Mouse (Mus musculus): Measurements from ENCODE around the gene Gm364. TPM values are rescaled to one million over a fixed set of nuclear protein-coding genes. Genes with fewer than 3 reads are reported as not detected.

The Gm364 gene
- polyA plus RNA-seq, 1 experiment from 2014 or later = not detected

- WGBS = 16% methylated on average over 50 of the region's 50 CpGs
- H3K9me3 ChIP-seq (ENCODE audit: control insufficient read depth, low read depth, low read length) = no peaks in the 10 kb centered on the region
- peaks cover 7% of the 10 kb centered on the region for H3K36me3 ChIP-seq (ENCODE audit: control insufficient read depth, insufficient read depth, low read length)
- ATAC-seq (ENCODE audit: insufficient number of reproducible peaks, insufficient read depth, low FRiP score, low read depth) = peak; percentile 97
- peak within 1 kb of the TSS; percentile 50 for H3K4me3 ChIP-seq (ENCODE audit: low read depth, low read length)
- no peaks in the 10 kb centered on the region for H3K4me1 ChIP-seq (ENCODE audit: control insufficient read depth, insufficient read depth, low read length)
- no peaks in the 10 kb centered on the region for H3K27me3 ChIP-seq (ENCODE audit: control insufficient read depth, insufficient read depth, low read length)
- peak within 1 kb of the TSS; percentile 63 for H3K9ac ChIP-seq (replicated peaks; ENCODE audit: low read depth, low read length)
- peak within 1 kb of the TSS; percentile 40 for H3K4me2 ChIP-seq (replicated peaks; ENCODE audit: low read depth, low read length)
- H3K27ac ChIP-seq (ENCODE audit: low read length) = peak within 1 kb of the TSS; percentile 95
Observed at GRCm38 (mm10) chrX:57392367-57393246, 16.3 kb upstream of the Gm364 start, which contains the start of gene Rbmx. Gene Rbmx, minus strand, starts transcription at chrX:57393036.

GRCm38 (mm10) chrX:57393412-57393811 lies 15.5 kb upstream of the Gm364 start:
- no peaks in the 10 kb centered on the region for H3K9me3 ChIP-seq (ENCODE audit: control insufficient read depth, low read depth, low read length)
- H3K4me2 ChIP-seq (replicated peaks; ENCODE audit: low read depth, low read length) = peak overlapping the region; percentile 37
- no peak overlapping the region for H3K9ac ChIP-seq (replicated peaks; ENCODE audit: low read depth, low read length)
- H3K4me3 ChIP-seq (ENCODE audit: low read depth, low read length) = peak overlapping the region; percentile 50; the same call in 1 of the 2 replicates
- H3K27ac ChIP-seq (ENCODE audit: low read length) = no peak overlapping the region
- no peak for ATAC-seq (ENCODE audit: insufficient number of reproducible peaks, insufficient read depth, low FRiP score, low read depth)
- no peaks in the 10 kb centered on the region for H3K27me3 ChIP-seq (ENCODE audit: control insufficient read depth, insufficient read depth, low read length)
- WGBS = 33% methylated on average over 7 of the region's 7 CpGs
- H3K4me1 ChIP-seq (ENCODE audit: control insufficient read depth, insufficient read depth, low read length) = no peaks in the 10 kb centered on the region
- peaks cover 7% of the 10 kb centered on the region for H3K36me3 ChIP-seq (ENCODE audit: control insufficient read depth, insufficient read depth, low read length)

GRCm38 (mm10) chrX:57401388-57401787 lies 7.6 kb upstream of the Gm364 start:
- WGBS = 89% methylated on average over 1 of the region's 1 CpGs
- H3K4me2 ChIP-seq (replicated peaks; ENCODE audit: low read depth, low read length) = no peak overlapping the region
- H3K4me3 ChIP-seq (ENCODE audit: low read depth, low read length) = no peak overlapping the region
- no peaks in the 10 kb centered on the region for H3K9me3 ChIP-seq (ENCODE audit: control insufficient read depth, low read depth, low read length)
- H3K9ac ChIP-seq (replicated peaks; ENCODE audit: low read depth, low read length) = no peak overlapping the region
- no peaks in the 10 kb centered on the region for H3K4me1 ChIP-seq (ENCODE audit: control insufficient read depth, insufficient read depth, low read length)
- no peak for ATAC-seq (ENCODE audit: insufficient number of reproducible peaks, insufficient read depth, low FRiP score, low read depth)
- no peaks in the 10 kb centered on the region for H3K27me3 ChIP-seq (ENCODE audit: control insufficient read depth, insufficient read depth, low read length)
- H3K36me3 ChIP-seq (ENCODE audit: control insufficient read depth, insufficient read depth, low read length) = no peaks in the 10 kb centered on the region
- H3K27ac ChIP-seq (ENCODE audit: low read length) = no peak overlapping the region

- Histone ChIP-seq H3K36me3 (ENCODE audit: control insufficient read depth, insufficient read depth, low read length) (no peaks in the 10 kb centered on the region), H3K9me3 (ENCODE audit: control insufficient read depth, low read depth, low read length) (no peaks in the 10 kb centered on the region), H3K4me2 (replicated peaks; ENCODE audit: low read depth, low read length) (no peak overlapping the region), H3K4me1 (ENCODE audit: control insufficient read depth, insufficient read depth, low read length) (no peaks in the 10 kb centered on the region), H3K27me3 (ENCODE audit: control insufficient read depth, insufficient read depth, low read length) (no peaks in the 10 kb centered on the region), H3K27ac (ENCODE audit: low read length) (no peak overlapping the region), H3K9ac (replicated peaks; ENCODE audit: low read depth, low read length) (no peak overlapping the region), H3K4me3 (ENCODE audit: low read depth, low read length) (no peak overlapping the region)
- ATAC-seq (ENCODE audit: insufficient number of reproducible peaks, insufficient read depth, low FRiP score, low read depth) = no peak
Observed at GRCm38 (mm10) chrX:57403651-57404050, 5.3 kb upstream of the Gm364 start.

- no peak overlapping the region for H3K9ac ChIP-seq (replicated peaks; ENCODE audit: low read depth, low read length)
- H3K4me3 ChIP-seq (ENCODE audit: low read depth, low read length) = no peak overlapping the region
- no peaks in the 10 kb centered on the region for H3K36me3 ChIP-seq (ENCODE audit: control insufficient read depth, insufficient read depth, low read length)
- H3K4me2 ChIP-seq (replicated peaks; ENCODE audit: low read depth, low read length) = no peak overlapping the region
- no peaks in the 10 kb centered on the region for H3K4me1 ChIP-seq (ENCODE audit: control insufficient read depth, insufficient read depth, low read length)
- 8% methylated on average over 2 of the region's 2 CpGs for whole genome bisulfite sequencing
- H3K27me3 ChIP-seq (ENCODE audit: control insufficient read depth, insufficient read depth, low read length) = no peaks in the 10 kb centered on the region
- H3K9me3 ChIP-seq (ENCODE audit: control insufficient read depth, low read depth, low read length) = no peaks in the 10 kb centered on the region
- no peak overlapping the region for H3K27ac ChIP-seq (ENCODE audit: low read length)
- no peak for ATAC-seq (ENCODE audit: insufficient number of reproducible peaks, insufficient read depth, low FRiP score, low read depth)
Observed at GRCm38 (mm10) chrX:57431610-57432009, 22.7 kb downstream of the Gm364 start.

- WGBS = 83% methylated on average over 2 of the region's 2 CpGs
- no peaks in the 10 kb centered on the region for H3K4me1 ChIP-seq (ENCODE audit: control insufficient read depth, insufficient read depth, low read length)
- H3K27ac ChIP-seq (ENCODE audit: low read length) = no peak overlapping the region
- no peak overlapping the region for H3K4me3 ChIP-seq (ENCODE audit: low read depth, low read length)
- no peak for ATAC-seq (ENCODE audit: insufficient number of reproducible peaks, insufficient read depth, low FRiP score, low read depth)
- no peak overlapping the region for H3K9ac ChIP-seq (replicated peaks; ENCODE audit: low read depth, low read length)
- no peaks in the 10 kb centered on the region for H3K9me3 ChIP-seq (ENCODE audit: control insufficient read depth, low read depth, low read length)
- H3K4me2 ChIP-seq (replicated peaks; ENCODE audit: low read depth, low read length) = no peak overlapping the region
- H3K27me3 ChIP-seq (ENCODE audit: control insufficient read depth, insufficient read depth, low read length) = no peaks in the 10 kb centered on the region
- no peaks in the 10 kb centered on the region for H3K36me3 ChIP-seq (ENCODE audit: control insufficient read depth, insufficient read depth, low read length)
Observed at GRCm38 (mm10) chrX:57433897-57434296, 24.9 kb downstream of the Gm364 start.

- ATAC-seq (ENCODE audit: insufficient number of reproducible peaks, insufficient read depth, low FRiP score, low read depth) = no peak
- Histone ChIP-seq H3K27me3 (ENCODE audit: control insufficient read depth, insufficient read depth, low read length) (peaks cover 5% of the 10 kb centered on the region; the same call in 1 of the 2 replicates), H3K4me2 (replicated peaks; ENCODE audit: low read depth, low read length) (peak within 1 kb of the TSS; percentile 38), H3K9ac (replicated peaks; ENCODE audit: low read depth, low read length) (no peak within 1 kb of the TSS), H3K9me3 (ENCODE audit: control insufficient read depth, low read depth, low read length) (no peaks in the 10 kb centered on the region), H3K4me3 (ENCODE audit: low read depth, low read length) (no peak within 1 kb of the TSS), H3K4me1 (ENCODE audit: control insufficient read depth, insufficient read depth, low read length) (no peaks in the 10 kb centered on the region), H3K27ac (ENCODE audit: low read length) (no peak within 1 kb of the TSS), H3K36me3 (ENCODE audit: control insufficient read depth, insufficient read depth, low read length) (no peaks in the 10 kb centered on the region)
- 13% methylated on average over 26 of the region's 28 CpGs for WGBS
Observed at GRCm38 (mm10) chrX:57503634-57504033, 94.7 kb downstream of the Gm364 start, which contains the start of gene Gpr101. Gene Gpr101, minus strand, starts transcription at chrX:57503757.

GRCm38 (mm10) chrX:57506247-57506646 lies 97.3 kb downstream of the Gm364 start:
- no peak for ATAC-seq (ENCODE audit: insufficient number of reproducible peaks, insufficient read depth, low FRiP score, low read depth)

More at GRCm38 (mm10) chrX:57506247-57506646, 97.3 kb downstream of the Gm364 start:
- Histone ChIP-seq H3K4me2 (replicated peaks; ENCODE audit: low read depth, low read length) (no peak overlapping the region), H3K9ac (replicated peaks; ENCODE audit: low read depth, low read length) (no peak overlapping the region), H3K36me3 (ENCODE audit: control insufficient read depth, insufficient read depth, low read length) (no peaks in the 10 kb centered on the region), H3K9me3 (ENCODE audit: control insufficient read depth, low read depth, low read length) (no peaks in the 10 kb centered on the region), H3K27ac (ENCODE audit: low read length) (no peak overlapping the region), H3K27me3 (ENCODE audit: control insufficient read depth, insufficient read depth, low read length) (peaks cover 5% of the 10 kb centered on the region; the same call in 1 of the 2 replicates), H3K4me3 (ENCODE audit: low read depth, low read length) (no peak overlapping the region), H3K4me1 (ENCODE audit: control insufficient read depth, insufficient read depth, low read length) (no peaks in the 10 kb centered on the region)
- WGBS = 79% methylated on average over 1 of the region's 1 CpGs
